Mouse (Mus musculus): ENCODE measurements at regions not wholly inside any gene's neighbourhood (a gene's known extent, or its start where the extent isn't known, plus 50 kb on each side); places are given as distances from the start of the nearest gene placed in this dataset.

DNA sequence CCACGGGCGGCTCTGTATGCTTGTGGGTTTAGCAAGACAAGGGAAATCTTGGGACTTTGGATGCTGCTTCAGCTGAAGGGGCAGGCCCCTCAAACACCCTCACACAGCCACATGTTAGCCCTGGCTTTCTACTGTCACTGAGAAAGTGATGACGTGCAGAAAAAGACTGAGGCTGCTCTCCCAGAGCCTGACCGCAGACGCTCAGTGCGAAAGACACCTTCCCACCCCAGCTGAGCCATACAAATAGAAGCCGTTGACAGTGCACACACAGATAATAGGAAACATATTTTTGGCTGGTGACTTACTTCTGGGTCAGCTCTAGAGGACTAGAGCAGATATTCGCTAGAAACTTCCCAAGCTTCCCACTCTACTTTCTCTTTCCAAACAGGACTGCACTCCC, 61.0 kb upstream of the Nudt7 start:
- DNase-seq: no peak

DNA sequence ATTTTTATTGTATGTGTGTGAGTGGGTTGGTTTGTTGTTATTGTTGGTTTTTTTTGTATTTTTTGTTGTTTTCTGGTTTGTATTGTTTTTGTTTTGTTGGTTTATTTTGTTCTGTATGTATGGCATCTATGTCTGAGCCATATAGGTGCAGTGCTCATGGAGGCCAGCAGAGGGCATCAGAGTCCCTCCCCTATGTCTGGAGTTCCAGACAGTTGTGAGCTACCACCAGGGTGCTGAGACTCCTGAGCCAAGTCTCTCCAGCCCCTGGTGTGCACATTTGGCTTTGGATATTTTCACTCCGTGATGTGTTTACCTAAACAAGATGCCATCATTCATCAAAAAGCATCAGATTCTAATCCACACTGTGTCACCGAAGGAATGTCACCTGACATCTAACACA, 59.2 kb upstream of the Nudt7 start:
- peak; percentile 34 to 44 for DNase-seq

DNA sequence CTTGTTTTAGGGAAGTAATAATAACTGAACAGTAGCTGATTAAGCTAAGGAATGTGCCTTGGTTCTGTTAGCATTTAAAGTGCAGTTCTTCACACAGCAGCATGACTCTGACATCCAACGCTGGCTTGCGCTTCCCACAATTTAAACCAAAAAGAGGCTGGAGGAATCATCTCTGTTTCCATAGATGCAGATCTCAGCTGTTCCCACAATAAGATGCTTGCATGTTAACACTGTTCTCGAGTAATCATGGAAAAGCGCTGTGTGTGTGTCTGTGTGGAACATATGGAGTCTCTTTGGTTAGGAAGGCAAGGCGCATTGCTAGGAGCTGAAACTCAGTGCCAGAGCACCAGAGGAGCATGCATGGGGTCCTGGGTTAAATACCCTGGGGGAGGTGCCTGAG, 56.7 kb upstream of the Nudt7 start:
- no peak for DNase-seq

DNA sequence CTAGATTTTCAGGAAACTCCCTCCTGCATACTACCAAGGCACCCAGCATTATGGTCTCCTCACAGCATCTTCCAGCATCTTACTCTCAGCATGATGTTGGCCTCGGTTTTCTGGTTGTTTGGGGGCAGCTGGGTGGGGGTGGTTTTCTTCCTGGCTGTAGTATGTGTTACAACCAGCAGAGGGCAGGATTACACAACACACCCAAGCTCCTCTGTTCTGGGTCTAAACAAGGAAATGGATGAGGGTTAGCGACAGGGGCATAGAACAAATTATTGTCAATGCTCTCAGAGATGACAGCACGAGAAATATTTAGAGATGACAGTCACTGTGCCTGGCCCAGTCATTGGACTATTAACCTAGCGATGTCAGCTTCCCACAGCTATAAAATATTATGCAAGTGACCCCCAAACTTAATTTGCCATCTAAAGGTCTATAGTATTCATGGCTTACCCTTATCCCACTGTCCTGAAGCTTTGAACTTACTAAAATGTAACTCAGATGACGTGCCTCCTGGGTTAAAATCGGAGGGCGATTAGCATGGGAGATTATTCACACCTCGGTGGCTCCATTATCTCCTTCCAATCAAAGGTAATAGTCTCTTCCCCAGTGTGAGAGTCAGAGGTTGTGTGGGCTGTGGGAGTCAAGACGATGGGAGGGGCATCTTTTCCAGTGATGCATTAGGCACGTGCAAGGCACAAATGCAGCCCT, 52.2 kb upstream of the Nudt7 start:
- peak; percentile 59 to 74 for DNase-seq

DNA sequence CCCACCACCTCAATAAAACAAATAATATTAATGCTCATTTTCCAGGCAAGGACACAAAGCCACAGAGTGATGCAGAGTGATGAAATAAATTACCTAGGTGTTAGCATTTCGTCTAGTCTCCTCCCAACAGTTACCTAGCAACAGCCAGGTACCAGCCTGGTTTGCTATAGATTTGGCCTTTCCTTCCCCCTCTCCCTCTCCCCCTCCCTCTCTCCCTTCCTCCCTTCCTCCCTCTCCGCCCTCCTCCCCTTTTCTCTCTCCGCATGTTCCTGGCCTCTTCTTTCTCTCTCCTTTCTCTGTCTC, 51.6 kb upstream of the Nudt7 start:
- no peak for DNase-seq

Data from cerebellum, adult 18-20 months (tissue).